Mouse (Mus musculus): ENCODE measurements around the gene Tra2b. TPM values are rescaled to one million over a fixed set of nuclear protein-coding genes. Genes with fewer than 3 reads are reported as not detected.
A peak's percentile ranks its signal among the peaks of the same experiment; 100 is the strongest.
"Not testable (repeated sequence)": the region's sequence is repeated elsewhere in the genome, so short reads cannot be mapped to it uniquely, and the experiment has no call there.

The Tra2b gene
- polyA plus RNA-seq (2014; fragmentation: Nextera tagmentation; extraction: Ambion mirVana): 464 and 467 TPM in 2 replicates

DNA sequence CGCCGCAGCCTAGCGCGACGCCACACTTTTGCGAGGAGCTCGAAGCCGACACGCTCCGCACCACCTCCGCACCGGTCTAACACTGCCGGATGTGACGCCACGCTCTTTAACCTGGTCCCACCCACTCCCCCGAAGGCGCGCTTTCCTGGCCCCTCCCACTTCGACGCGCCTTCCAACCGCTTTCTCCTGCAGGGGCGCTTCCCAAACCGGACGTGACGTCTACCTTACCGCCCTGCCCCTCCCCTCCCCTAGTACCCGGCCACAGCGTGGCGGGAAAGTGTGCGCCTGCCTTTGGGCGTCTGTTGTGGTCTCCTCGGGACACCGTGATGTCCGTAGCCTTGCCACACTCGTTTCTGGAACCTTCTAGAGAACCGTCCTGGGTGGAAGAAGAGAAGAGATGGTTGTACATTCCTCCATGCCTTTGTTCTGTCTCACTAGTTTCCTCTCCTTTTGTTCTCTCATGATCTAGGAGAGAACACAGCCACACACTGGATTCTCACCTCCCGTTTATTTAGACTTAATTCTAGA is at the start of gene Tra2b:
Gene Tra2b, minus strand, starts transcription at position 157 of the 528 bp plus-strand sequence.
- H3K27ac ChIP-seq (ENCODE audit: low read depth, low read length): peak within 1 kb of the TSS; percentile 95

DNA sequence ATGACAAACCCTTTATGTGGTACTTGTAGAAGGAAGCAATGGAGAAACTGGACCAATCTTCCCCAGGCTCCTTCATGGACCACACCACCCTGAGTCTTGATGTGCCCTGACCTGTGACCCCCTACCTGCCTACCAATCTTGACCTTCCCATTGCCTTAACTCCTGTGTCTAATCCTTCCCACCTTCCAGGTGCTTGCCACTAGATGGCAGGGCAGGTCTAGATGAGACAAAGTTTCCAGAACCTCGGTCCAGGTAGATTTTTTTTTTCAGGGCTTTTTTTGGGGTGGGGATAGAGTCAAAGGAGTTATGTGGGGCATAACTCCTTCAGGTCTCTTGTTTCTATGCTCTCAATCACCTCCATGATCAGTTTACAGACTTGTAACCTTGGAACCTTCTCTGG is 44.8 kb upstream of the Tra2b start:
- no peak overlapping the region for H3K9ac ChIP-seq (ENCODE audit: low read depth, low read length)
- no peaks in the 10 kb centered on the region for H3K36me3 ChIP-seq (ENCODE audit: control insufficient read depth, insufficient read depth, low read length)
- peak; percentile 30 for DNase-seq (ENCODE audit: low spot score)
- no peak overlapping the region for H3K4me3 ChIP-seq (ENCODE audit: low read depth, low read length)
- no peak overlapping the region for H3K27ac ChIP-seq (ENCODE audit: low read depth, low read length)
- no peaks in the 10 kb centered on the region for H3K4me1 ChIP-seq (replicated peaks; ENCODE audit: control insufficient read depth, insufficient read depth, low read length)
- H3K9me3 ChIP-seq (ENCODE audit: control insufficient read depth, low read length): no peaks in the 10 kb centered on the region
- 38% methylated on average over 1 of the region's 1 CpGs for WGBS
- H3K4me2 ChIP-seq (replicated peaks; ENCODE audit: low read depth, low read length): no peak overlapping the region
- ATAC-seq (ENCODE audit: low FRiP score): no peak
- H3K27me3 ChIP-seq (ENCODE audit: control insufficient read depth, insufficient read depth, low read length): no peaks in the 10 kb centered on the region

More for the DNA sequence above, at the start of gene Tra2b:
- no peaks in the 10 kb centered on the region for H3K4me1 ChIP-seq (replicated peaks; ENCODE audit: control insufficient read depth, insufficient read depth, low read length)
- under 1% methylated on average over 38 of the region's 38 CpGs for WGBS
- H3K27me3 ChIP-seq (ENCODE audit: control insufficient read depth, insufficient read depth, low read length): no peaks in the 10 kb centered on the region
- no peaks in the 10 kb centered on the region for H3K9me3 ChIP-seq (ENCODE audit: control insufficient read depth, low read length)
- H3K4me3 ChIP-seq (ENCODE audit: low read depth, low read length): peak within 1 kb of the TSS; percentile 96
- H3K4me2 ChIP-seq (replicated peaks; ENCODE audit: low read depth, low read length): peak within 1 kb of the TSS; percentile 65
- no peaks in the 10 kb centered on the region for H3K36me3 ChIP-seq (ENCODE audit: control insufficient read depth, insufficient read depth, low read length)
- peak; percentile 99 for DNase-seq (ENCODE audit: low spot score)
- peak; percentile 97 for ATAC-seq (ENCODE audit: low FRiP score)
- H3K9ac ChIP-seq (ENCODE audit: low read depth, low read length): peak within 1 kb of the TSS; percentile 97

DNA sequence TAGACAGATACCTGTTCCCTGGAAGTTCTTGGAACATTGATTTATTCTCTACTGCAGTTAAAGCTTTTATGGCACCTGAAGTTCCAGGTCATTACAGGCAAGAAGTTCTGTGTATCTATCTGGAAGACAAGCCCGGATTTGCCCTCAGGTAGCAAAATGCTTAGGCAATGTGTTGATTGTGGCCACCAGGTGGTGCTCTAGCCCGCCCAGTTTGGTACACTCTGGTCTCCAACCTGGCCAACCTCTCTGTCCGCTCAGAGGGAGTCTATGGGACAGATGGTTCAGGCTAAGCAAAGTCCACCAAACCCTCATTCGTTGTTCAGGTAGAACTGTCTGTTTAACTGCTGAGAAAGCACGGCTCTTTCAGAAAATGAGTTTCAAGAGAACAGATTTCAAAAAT is 36.8 kb upstream of the Tra2b start:
- no peaks in the 10 kb centered on the region for H3K27me3 ChIP-seq (ENCODE audit: control insufficient read depth, insufficient read depth, low read length)
- no peaks in the 10 kb centered on the region for H3K9me3 ChIP-seq (ENCODE audit: control insufficient read depth, low read length)
- H3K27ac ChIP-seq (ENCODE audit: low read depth, low read length): no peak overlapping the region
- no peak overlapping the region for H3K4me3 ChIP-seq (ENCODE audit: low read depth, low read length)
- no peak overlapping the region for H3K9ac ChIP-seq (ENCODE audit: low read depth, low read length)
- H3K4me1 ChIP-seq (replicated peaks; ENCODE audit: control insufficient read depth, insufficient read depth, low read length): no peaks in the 10 kb centered on the region
- WGBS: 31% methylated on average over 5 of the region's 5 CpGs
- H3K4me2 ChIP-seq (replicated peaks; ENCODE audit: low read depth, low read length): no peak overlapping the region
- H3K36me3 ChIP-seq (ENCODE audit: control insufficient read depth, insufficient read depth, low read length): no peaks in the 10 kb centered on the region
- ATAC-seq (ENCODE audit: low FRiP score) (no peak), DNase-seq (ENCODE audit: low spot score) (peak; percentile 80)

DNA sequence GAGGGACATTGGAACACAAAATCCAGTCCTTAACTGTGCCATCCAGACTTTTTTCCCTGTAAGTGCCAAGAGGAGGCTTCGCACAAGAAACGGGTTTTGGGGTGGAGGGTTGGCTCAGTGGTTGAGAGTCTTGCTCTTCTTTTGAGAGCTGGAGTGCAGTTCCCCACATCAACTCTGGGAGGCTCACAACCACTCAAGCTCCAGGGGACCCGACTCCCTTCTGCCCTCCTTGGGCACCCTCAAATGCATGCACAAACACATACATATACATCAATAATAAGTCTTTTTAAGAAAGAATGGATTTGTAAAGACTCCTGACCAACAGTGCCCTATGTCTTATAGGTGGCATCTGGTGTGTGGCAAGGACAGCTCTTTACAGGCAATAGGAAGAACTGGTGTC is 35.6 kb upstream of the Tra2b start:
- H3K4me1 ChIP-seq (replicated peaks; ENCODE audit: control insufficient read depth, insufficient read depth, low read length): no peaks in the 10 kb centered on the region
- no peaks in the 10 kb centered on the region for H3K9me3 ChIP-seq (ENCODE audit: control insufficient read depth, low read length)
- no peaks in the 10 kb centered on the region for H3K36me3 ChIP-seq (ENCODE audit: control insufficient read depth, insufficient read depth, low read length)
- H3K27me3 ChIP-seq (ENCODE audit: control insufficient read depth, insufficient read depth, low read length): no peaks in the 10 kb centered on the region
- ATAC-seq (ENCODE audit: low FRiP score) (no peak), DNase-seq (ENCODE audit: low spot score) (no peak)
- H3K9ac ChIP-seq (ENCODE audit: low read depth, low read length): no peak overlapping the region
- no peak overlapping the region for H3K4me2 ChIP-seq (replicated peaks; ENCODE audit: low read depth, low read length)
- H3K4me3 ChIP-seq (ENCODE audit: low read depth, low read length): no peak overlapping the region
- 85% methylated on average over 3 of the region's 3 CpGs for WGBS
- no peak overlapping the region for H3K27ac ChIP-seq (ENCODE audit: low read depth, low read length)

DNA sequence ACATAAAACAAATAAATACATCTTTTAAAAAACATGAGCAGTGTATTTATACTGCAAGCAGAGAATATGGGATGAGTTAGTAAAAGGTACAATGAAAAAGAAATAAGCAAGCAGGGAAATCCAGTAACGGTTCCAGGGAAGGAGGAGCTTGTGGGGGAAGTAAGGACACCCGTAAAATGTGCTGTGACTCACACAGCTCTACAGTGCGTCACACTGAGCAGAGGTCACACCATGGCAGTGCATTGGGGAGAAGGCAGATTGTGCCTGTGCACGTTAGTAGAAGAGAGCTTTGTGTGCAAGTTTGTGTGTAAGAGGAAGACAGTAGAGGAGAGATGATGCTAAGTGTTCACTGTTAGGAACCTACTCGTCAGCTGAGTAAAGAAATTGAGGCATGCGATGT is 31.1 kb upstream of the Tra2b start:
- no peaks in the 10 kb centered on the region for H3K36me3 ChIP-seq (ENCODE audit: control insufficient read depth, insufficient read depth, low read length)
- H3K4me1 ChIP-seq (replicated peaks; ENCODE audit: control insufficient read depth, insufficient read depth, low read length): no peaks in the 10 kb centered on the region
- H3K9me3 ChIP-seq (ENCODE audit: control insufficient read depth, low read length): no peaks in the 10 kb centered on the region
- 83% methylated on average over 6 of the region's 6 CpGs for WGBS
- no peak overlapping the region for H3K27ac ChIP-seq (ENCODE audit: low read depth, low read length)
- no peaks in the 10 kb centered on the region for H3K27me3 ChIP-seq (ENCODE audit: control insufficient read depth, insufficient read depth, low read length)
- DNase-seq (ENCODE audit: low spot score): no peak
- ATAC-seq (ENCODE audit: low FRiP score): no peak
- H3K4me2 ChIP-seq (replicated peaks; ENCODE audit: low read depth, low read length): no peak overlapping the region
- H3K9ac ChIP-seq (ENCODE audit: low read depth, low read length): no peak overlapping the region
- H3K4me3 ChIP-seq (ENCODE audit: low read depth, low read length): no peak overlapping the region

DNA sequence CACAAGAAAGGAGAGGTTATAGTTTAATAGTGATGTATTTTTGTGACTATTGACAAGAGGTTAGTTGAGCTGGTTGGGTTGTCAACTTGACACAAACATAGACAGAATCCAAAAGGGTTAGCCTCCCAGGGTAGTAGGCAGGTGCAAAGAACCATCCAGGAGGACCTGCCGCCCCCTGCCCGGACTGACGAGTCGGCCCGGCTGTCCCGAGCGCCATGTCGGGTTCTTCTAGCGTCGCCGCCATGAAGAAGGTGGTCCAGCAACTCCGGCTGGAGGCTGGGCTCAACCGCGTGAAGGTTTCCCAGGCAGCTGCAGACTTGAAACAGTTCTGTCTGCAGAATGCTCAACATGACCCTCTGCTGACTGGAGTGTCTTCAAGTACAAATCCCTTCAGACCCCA is 29.0 kb upstream of the Tra2b start:
- not testable (repeated sequence) for H3K27me3 ChIP-seq (ENCODE audit: control insufficient read depth, insufficient read depth, low read length); H3K9me3 ChIP-seq (ENCODE audit: control insufficient read depth, low read length); ATAC-seq (ENCODE audit: low FRiP score); H3K27ac ChIP-seq (ENCODE audit: low read depth, low read length); H3K9ac ChIP-seq (ENCODE audit: low read depth, low read length); H3K36me3 ChIP-seq (ENCODE audit: control insufficient read depth, insufficient read depth, low read length); H3K4me3 ChIP-seq (ENCODE audit: low read depth, low read length); H3K4me2 ChIP-seq (replicated peaks; ENCODE audit: low read depth, low read length); H3K4me1 ChIP-seq (replicated peaks; ENCODE audit: control insufficient read depth, insufficient read depth, low read length); DNase-seq (ENCODE audit: low spot score)
- 94% methylated on average over 14 of the region's 14 CpGs for WGBS

DNA sequence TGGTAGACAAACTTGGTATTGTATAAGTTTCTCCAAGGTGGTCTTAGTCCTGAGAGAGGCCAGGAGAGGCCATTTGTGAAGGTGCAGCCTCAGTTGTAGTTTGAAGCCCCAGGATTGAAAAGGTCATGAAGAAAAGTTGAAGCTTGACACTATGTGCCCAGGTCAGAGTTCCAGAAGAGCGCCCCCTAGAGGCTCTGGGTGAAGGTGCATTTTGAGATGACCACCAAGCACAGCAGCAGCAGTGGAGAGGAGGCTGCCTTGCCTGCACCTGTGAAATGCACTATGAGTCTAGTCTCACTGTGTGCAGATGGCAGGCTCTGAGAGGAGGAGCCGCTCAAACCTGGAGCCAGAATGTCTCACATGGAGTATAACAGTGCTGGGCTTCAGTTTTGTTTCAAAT is 27.8 kb upstream of the Tra2b start:
- Histone ChIP-seq H3K4me1 (replicated peaks; ENCODE audit: control insufficient read depth, insufficient read depth, low read length) (no peaks in the 10 kb centered on the region), H3K9ac (ENCODE audit: low read depth, low read length) (no peak overlapping the region), H3K4me2 (replicated peaks; ENCODE audit: low read depth, low read length) (no peak overlapping the region), H3K9me3 (ENCODE audit: control insufficient read depth, low read length) (no peaks in the 10 kb centered on the region), H3K27ac (ENCODE audit: low read depth, low read length) (no peak overlapping the region), H3K36me3 (ENCODE audit: control insufficient read depth, insufficient read depth, low read length) (no peaks in the 10 kb centered on the region), H3K4me3 (ENCODE audit: low read depth, low read length) (no peak overlapping the region), H3K27me3 (ENCODE audit: control insufficient read depth, insufficient read depth, low read length) (no peaks in the 10 kb centered on the region)
- no peak for ATAC-seq (ENCODE audit: low FRiP score)
- WGBS: 57% methylated on average over 2 of the region's 2 CpGs
- DNase-seq (ENCODE audit: low spot score): no peak

DNA sequence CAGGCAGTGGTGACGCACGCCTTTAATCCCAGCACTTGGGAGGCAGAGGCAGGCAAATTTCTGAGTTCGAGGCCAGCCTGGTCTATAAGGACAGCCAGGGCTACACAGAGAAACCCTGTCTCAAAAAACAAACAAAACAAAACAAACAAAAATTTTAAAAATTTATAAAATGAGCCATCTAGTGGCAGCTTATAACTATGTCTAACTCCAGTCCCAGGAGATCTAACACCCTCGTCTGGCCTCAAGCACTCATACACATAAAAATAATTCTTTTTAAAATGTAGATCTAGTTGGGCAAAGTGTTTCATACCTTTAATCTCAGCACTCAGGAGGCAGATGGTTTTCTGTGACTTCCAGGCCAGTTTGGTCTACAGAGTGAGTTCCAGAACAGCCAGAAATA is 26.6 kb upstream of the Tra2b start:
- no peaks in the 10 kb centered on the region for H3K27me3 ChIP-seq (ENCODE audit: control insufficient read depth, insufficient read depth, low read length)
- no peaks in the 10 kb centered on the region for H3K9me3 ChIP-seq (ENCODE audit: control insufficient read depth, low read length)
- DNase-seq (ENCODE audit: low spot score): no peak
- WGBS: 92% methylated on average over 4 of the region's 4 CpGs
- H3K4me1 ChIP-seq (replicated peaks; ENCODE audit: control insufficient read depth, insufficient read depth, low read length): no peaks in the 10 kb centered on the region
- no peak overlapping the region for H3K27ac ChIP-seq (ENCODE audit: low read depth, low read length)
- H3K9ac ChIP-seq (ENCODE audit: low read depth, low read length): no peak overlapping the region
- no peak overlapping the region for H3K4me2 ChIP-seq (replicated peaks; ENCODE audit: low read depth, low read length)
- H3K36me3 ChIP-seq (ENCODE audit: control insufficient read depth, insufficient read depth, low read length): no peaks in the 10 kb centered on the region
- ATAC-seq (ENCODE audit: low FRiP score): no peak
- no peak overlapping the region for H3K4me3 ChIP-seq (ENCODE audit: low read depth, low read length)

DNA sequence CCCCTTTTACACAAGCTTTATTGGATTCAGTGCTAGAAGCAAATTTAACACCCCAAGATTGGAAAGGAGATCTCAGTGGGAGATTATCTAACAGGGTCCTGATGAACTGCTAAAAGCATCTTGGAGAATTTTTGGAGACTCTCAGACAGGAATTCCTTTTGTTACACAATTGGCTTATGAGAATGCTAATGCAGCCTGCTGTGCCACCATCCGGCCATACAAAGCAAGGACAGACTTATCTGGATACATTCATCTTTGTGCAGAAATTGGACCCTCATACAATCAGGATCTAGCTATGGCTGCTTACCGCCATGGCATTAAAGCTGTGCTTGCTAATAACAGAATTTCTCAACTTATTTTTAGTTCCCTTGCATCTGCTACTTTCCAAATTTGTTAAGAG is 23.8 kb upstream of the Tra2b start:
- ATAC-seq (ENCODE audit: low FRiP score) (no peak), DNase-seq (ENCODE audit: low spot score) (no peak)
- H3K4me1 ChIP-seq (replicated peaks; ENCODE audit: control insufficient read depth, insufficient read depth, low read length): no peaks in the 10 kb centered on the region
- no peak overlapping the region for H3K4me2 ChIP-seq (replicated peaks; ENCODE audit: low read depth, low read length)
- H3K36me3 ChIP-seq (ENCODE audit: control insufficient read depth, insufficient read depth, low read length): no peaks in the 10 kb centered on the region
- 67% methylated on average over 2 of the region's 2 CpGs for WGBS
- no peaks in the 10 kb centered on the region for H3K9me3 ChIP-seq (ENCODE audit: control insufficient read depth, low read length)
- no peak overlapping the region for H3K4me3 ChIP-seq (ENCODE audit: low read depth, low read length)
- no peaks in the 10 kb centered on the region for H3K27me3 ChIP-seq (ENCODE audit: control insufficient read depth, insufficient read depth, low read length)
- H3K9ac ChIP-seq (ENCODE audit: low read depth, low read length): no peak overlapping the region
- no peak overlapping the region for H3K27ac ChIP-seq (ENCODE audit: low read depth, low read length)

Data from hindbrain, embryonic 11.5 days (tissue).